Mouse (Mus musculus): ENCODE measurements around the gene Dock6.

Gene Dock6

DNA sequence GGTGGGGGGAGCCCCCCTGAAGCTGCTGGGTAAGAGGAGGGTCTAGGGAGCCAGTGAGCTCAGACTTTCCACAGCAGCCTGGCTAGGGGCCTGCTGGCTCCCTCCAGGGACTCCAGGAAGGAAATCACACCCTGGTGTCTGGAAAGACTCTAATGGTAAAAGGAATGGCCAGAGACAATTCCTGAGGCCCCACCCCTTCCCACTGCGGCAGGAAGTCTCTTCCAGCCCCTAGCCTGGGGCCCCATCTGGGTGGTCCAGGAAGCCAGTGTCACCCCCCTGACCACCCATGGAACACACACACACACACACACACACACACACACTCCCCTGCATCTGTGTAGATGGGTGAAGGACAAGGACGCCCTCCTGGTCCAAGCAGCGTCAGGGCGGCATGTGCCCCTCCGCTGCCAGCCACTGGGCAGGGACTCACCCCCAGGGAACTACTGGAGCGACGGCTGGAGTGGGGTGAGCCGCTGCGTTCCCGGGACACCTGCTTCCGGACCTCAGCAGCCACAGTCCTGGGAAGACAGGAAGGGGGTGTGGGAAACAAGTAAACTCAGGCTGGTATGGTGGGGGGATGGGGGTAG is 5.6 kb downstream of the Dock6 start:
- DNase-seq (ENCODE audit: low spot score in 2 of 2): no peak

- DNase-seq (ENCODE audit: low spot score in 2 of 2): no peak
Observed at GRCm38 (mm10) chr9:21845381-21846080, 6.9 kb downstream of the Dock6 start.

GRCm38 (mm10) chr9:21843086-21843485 is 9.3 kb downstream of the Dock6 start:
- peak; percentile 28 to 38 for DNase-seq (ENCODE audit: low spot score in 2 of 2)

DNA sequence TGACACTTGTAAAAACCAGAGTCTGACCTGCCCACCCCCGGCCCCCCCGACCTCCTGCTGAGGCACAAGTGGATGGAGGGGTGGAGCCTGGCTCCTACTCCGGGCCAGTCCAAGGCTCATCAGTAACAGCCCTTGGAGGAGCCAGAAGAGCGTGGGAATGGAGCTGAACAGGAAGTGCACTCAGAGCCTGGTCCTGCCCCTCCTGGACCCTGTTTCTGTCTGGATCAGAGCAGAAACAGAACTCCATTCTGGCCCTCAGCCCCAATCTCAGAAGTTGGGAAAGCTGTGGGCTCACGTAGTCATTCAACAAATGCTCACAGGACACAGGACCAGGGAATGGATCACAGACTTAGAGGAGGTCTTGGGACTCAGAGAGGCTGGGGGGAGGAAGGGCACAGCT is 10.0 kb downstream of the Dock6 start:
- DNase-seq (ENCODE audit: low spot score in 2 of 2): no peak

DNA sequence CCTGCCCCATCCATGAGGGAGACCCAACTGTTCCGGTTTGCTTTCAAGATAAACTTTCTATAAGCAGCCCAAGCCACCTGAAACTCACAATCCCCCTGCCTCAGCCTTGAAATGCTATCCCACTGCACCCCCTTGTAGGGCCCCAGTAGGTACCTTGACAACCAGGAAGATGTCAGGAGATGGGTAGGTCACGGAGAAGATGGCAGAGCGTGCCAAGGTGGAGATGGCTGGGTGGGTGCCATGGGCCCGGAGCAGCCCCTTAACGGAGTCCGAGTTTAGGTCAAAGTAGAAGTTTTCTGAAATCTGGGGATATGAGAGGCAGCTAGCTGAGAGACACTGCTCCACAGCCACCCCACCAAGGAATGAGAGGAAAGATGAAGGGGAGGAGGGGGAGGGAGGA is 11.1 kb downstream of the Dock6 start:
- DNase-seq (ENCODE audit: low spot score in 2 of 2): no peak

GRCm38 (mm10) chr9:21840115-21840787 is 12.2 kb downstream of the Dock6 start:
- DNase-seq (ENCODE audit: low spot score in 2 of 2): peak in 1 of 2 experiments; percentile 34

DNA sequence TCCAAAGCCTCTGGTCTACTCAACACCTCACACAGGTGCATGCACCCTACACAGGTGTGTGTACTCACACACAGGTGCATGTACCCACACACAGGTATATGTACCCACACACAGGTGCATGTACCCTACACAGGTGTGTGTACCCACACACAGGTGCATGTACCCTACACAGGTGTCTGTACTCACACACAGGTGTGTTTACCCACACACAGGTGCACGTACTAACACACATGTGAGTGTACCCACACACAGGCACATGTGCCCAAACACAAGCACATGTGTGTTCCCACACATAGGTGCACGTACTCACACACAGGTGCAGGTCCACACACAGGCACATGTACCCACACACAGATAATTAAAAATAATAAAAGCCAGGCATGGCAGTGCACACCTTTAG is 14.7 kb downstream of the Dock6 start:
- DNase-seq (ENCODE audit: low spot score in 2 of 2): no peak

DNA sequence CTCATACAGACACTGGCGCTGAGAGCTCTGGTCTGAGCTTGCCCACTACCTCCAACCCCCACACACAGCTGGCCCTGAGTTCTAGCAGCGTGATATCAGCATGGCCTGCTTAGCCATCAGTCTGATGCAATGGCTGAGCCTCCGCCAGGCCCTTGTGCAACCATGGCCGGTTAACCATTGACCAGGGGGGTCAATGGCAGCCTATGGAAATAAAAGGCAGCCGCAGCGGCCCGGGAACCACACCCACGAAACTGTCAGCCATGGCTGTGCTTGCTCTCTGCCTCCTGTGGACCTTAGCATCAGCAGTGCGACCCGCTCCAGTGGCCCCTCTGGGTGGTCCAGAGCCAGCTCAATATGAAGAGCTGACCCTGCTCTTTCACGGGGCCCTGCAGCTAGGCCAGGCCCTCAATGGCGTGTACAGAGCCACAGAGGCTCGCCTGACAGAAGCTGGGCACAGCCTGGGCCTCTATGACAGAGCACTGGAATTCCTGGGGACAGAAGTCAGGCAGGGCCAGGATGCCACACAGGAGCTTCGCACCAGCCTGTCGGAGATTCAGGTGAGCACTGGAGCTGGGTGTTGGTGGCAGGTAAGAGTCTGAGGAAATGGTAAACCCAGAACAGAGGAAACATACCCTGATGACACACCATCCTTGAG is 17.1 kb downstream of the Dock6 start, which contains the start of gene Angptl8:
Gene Angptl8 (plus strand): TSS at position 253 of the 655 bp plus-strand sequence.
- DNase-seq (ENCODE audit: low spot score in 2 of 2): no peak

GRCm38 (mm10) chr9:21831558-21832240 is 20.7 kb downstream of the Dock6 start:
- no peak for DNase-seq (ENCODE audit: low spot score in 2 of 2)

DNA sequence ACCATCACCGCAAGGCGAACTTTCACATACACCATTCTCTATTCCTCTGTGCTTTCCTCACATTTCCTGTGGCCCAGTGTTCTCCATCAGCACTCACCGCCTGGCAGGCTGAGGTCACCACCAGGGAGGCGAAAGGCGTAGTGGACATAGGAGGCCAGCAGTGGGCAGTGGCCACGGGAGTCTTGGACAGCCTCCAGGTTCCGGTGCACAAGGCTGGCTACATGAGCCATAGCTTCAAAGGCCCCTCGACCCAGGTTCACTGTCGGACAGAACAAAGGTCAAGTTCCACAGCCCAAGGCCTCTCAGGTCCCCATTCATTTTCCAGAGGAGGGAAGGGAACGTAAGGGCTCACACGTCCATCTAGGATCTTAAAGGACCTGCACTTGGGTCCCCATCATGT is 21.5 kb downstream of the Dock6 start:
- no peak for DNase-seq (ENCODE audit: low spot score in 2 of 2)

DNA sequence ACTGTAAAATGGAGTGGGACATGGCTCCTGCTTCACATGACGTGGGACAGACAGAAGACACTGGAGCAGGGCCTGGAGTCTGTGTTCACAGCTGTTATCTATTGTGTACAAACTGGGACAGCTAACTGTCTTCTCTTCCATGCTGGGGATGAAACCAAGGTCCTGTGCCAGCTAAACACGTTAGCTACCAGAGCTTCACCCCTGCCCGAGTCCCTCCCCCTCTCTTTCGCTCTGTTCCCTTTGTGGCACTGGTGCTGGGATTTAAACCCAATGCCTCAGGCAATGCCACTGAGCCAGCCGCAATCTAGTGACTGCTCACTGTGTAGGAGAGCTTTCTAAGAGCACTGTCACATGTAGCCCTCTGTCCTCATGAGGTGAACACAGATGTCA is 22.0 kb downstream of the Dock6 start:
- no peak for DNase-seq (ENCODE audit: low spot score in 2 of 2)

DNA sequence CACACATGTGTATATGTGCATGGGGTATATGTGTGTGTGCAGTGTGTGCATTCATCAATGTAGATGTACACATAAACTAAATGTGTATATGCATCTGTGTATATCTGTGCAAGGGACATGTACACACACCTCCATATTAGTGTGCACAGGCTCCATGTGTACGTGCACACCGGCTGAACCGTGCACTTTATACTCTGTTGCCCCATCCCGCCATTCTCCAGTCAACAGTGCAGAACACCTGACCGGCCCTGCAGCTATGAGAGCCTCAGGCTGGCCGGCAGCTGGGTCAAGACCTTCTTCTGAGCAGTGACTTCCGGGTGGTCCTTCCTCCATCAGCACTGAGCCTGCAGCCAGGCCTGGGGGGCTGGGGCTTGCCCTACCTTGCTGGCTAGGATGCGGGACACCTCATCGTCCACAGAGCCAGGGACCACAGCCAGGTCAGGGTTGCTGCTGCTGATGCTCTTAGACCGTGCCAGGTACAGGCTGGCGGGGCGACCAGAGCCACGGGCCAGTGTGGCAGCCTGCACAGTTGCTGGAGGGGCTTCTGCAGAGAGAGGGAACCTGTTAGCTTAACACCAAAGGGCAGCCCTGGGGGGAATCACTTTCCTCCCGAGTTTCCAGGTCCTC is 22.5 kb downstream of the Dock6 start:
- no peak for DNase-seq (ENCODE audit: low spot score in 2 of 2)

DNA sequence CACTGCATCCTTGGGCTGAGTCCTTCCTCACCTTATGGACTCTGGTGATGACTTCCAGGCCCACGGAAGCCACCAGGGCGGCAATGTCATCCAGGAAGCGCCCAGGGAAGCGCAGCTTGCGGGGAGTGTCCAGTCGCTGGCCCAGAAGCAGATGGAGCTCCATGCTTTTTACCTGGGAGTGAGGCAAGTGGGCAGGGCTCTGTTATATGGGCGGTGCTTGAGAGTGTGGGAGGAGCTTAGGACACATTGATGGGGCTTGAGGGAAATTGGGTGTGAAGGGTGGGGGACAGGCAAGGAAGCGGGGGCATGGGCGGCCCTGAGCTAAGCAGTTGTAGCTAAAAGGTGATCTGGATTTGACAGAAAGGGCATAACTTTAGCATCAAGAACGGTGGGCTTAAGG is 28.1 kb downstream of the Dock6 start:
- no peak for DNase-seq (ENCODE audit: low spot score in 2 of 2)

GRCm38 (mm10) chr9:21823957-21824356 is 28.5 kb downstream of the Dock6 start:
- no peak for DNase-seq (ENCODE audit: low spot score in 2 of 2)

DNA sequence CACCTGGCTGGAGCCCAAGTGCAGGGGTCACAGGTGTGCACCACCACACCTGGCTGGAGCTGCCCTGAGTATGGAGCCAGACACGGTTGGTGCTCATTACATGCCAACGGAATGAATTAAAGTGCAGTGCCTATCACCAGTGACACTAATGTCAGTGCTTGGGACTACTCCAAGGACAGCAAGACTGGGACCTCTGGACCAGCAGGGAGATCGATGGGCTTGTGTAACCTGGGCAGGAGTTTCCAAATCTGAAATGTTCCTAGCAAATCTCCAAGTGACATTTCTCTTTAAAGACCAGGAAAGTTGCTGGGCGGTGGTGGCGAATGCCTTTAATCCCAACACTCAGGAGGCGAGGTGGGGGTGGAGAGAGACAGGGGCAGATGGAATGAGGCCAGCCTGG is 29.7 kb downstream of the Dock6 start:
- DNase-seq (ENCODE audit: low spot score in 2 of 2): no peak

GRCm38 (mm10) chr9:21820183-21820582 is 32.3 kb downstream of the Dock6 start:
- DNase-seq (ENCODE audit: low spot score in 2 of 2): no peak

GRCm38 (mm10) chr9:21819181-21819729 is 33.2 kb downstream of the Dock6 start:
- DNase-seq (ENCODE audit: low spot score in 2 of 2): no peak

- DNase-seq (ENCODE audit: low spot score in 2 of 2): no peak
Observed at GRCm38 (mm10) chr9:21818561-21818960, 33.9 kb downstream of the Dock6 start.

DNA sequence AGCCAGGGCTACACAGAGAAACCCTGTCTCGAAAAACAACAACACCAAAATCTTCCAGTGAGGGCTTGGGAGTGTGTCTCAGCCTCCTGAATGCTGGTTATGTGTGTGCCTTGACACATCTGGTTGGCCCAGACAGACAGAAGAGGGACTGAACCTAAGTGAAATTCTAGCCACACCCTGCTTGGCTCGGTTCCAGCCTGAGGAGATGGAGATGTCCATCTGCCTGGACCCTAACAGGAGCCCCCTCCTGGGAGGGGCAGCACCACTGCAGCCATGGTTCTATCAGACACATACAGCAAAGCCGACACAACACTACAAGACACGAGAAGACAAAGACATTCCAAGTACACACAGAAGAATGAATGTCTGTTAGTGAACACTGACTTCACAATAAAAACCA is 34.3 kb downstream of the Dock6 start:
- DNase-seq (ENCODE audit: low spot score in 2 of 2): no peak

DNA sequence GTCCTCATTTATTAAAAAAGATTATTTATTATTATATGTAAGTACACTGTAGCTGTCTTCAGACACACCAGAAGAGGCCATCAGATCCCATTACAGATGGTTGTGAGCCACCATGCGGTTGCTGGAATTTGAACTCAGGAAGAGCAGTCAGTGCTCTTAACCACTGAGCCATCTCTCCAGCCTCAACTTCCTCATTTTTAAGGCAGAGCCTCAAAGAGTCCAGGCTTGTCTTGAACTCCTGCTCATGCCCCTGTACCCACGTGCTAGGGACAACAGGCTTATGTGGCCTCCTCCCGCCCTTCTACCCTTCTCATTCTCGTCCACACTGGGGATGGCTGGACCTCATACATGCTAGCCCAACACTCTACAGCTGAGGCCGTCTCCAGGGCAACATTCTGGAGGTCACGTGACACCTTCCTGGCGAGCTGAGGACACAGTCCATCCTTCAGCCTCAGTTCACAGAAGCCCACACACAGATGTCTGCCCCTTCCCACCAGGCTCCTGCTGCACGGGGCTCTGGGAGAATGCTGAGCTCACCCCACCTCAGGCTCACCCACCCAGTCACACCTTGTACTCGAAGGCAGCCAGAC is 35.6 kb downstream of the Dock6 start:
- no peak for DNase-seq (ENCODE audit: low spot score in 2 of 2)

DNA sequence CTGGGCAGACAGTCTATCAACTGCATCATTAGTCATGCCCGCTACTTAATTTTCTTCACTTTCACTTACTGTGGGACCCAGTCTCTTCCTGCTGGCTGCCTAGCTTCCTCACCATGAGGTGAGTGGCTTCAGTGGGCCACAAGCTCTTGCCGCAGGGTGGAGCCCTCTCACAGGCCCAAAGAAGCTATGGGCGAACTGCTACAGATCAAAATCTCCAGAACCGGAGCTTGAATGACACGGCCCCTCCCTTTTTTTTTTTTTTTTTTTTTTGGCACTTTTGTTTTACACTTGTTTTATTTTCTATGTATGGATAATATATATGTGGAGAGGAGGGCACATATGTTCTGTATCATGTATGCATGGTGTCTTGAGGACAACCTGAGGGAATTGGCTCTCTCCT is 41.3 kb downstream of the Dock6 start:
- DNase-seq (ENCODE audit: low spot score in 2 of 2): no peak
